8 mouse cellular contexts compared by ENCODE assay signal in genomic region chr9:32506866-32507861, GRCm38 (mm10). TPM values are rescaled to one million over a fixed set of nuclear protein-coding genes. Genes with fewer than 3 reads are reported as not detected.
A peak's percentile ranks its signal among the peaks of the same experiment; 100 is the strongest.
DNase-seq lines count a peak whose midpoint lies in the region; ATAC-seq and TF ChIP-seq lines count a peak whose summit lies in the region.
"Had no signal": no experiment of that assay in that cellular context is flagged by ENCODE, and none has a peak within 500 bp of the region (broad histone marks: within the 10 kb centered on the region; RNA-seq: fewer than 3 reads in every experiment).

No protein-coding gene starts in this region.

- no peaks in the 10 kb centered on the region for H3K27me3 ChIP-seq in lung, embryonic 14.5 days (ENCODE audit: insufficient read depth, low read length)
- no peaks in the 10 kb centered on the region for H3K27me3 ChIP-seq in embryonic facial prominence, embryonic 10.5 days (replicated peaks; ENCODE audit: low read depth, poor library complexity, severe bottlenecking)
- no peaks in the 10 kb centered on the region for H3K27me3 ChIP-seq in intestine, embryonic 16.5 days (replicated peaks; ENCODE audit: control insufficient read depth, insufficient read depth, low read length)
- no peaks in the 10 kb centered on the region for H3K27me3 ChIP-seq in thymus, adult 2 months (ENCODE audit: control insufficient read depth, insufficient read depth, low read length)
- H3K27me3 ChIP-seq in hindbrain, embryonic 11.5 days (ENCODE audit: control insufficient read depth, insufficient read depth, low read length) = no peaks in the 10 kb centered on the region

- H3K9ac ChIP-seq in lung, embryonic 14.5 days = no peak overlapping the region
- no peak overlapping the region for H3K9ac ChIP-seq in intestine, embryonic 16.5 days (ENCODE audit: low read depth, low read length)
- no peak overlapping the region for H3K9ac ChIP-seq in hindbrain, embryonic 11.5 days (ENCODE audit: low read depth, low read length)
- H3K9ac ChIP-seq: liver, embryonic 14.5 days had no signal

- H3K27ac ChIP-seq in lung, embryonic 14.5 days (ENCODE audit: low read depth) = peak overlapping the region; percentile 73
- H3K27ac ChIP-seq in embryonic facial prominence, embryonic 10.5 days (replicated peaks) = peak overlapping the region; percentile 69
- H3K27ac ChIP-seq in intestine, embryonic 16.5 days (ENCODE audit: low read length) = 0 out of 2 replicates have a peak overlapping the region, but pooled peaks have one; percentile 15
- H3K27ac ChIP-seq in thymus, adult 2 months (ENCODE audit: control insufficient read depth, insufficient read depth, low read length) = peak overlapping the region; percentile 100
- no peak overlapping the region for H3K27ac ChIP-seq in hindbrain, embryonic 11.5 days (ENCODE audit: low read depth, low read length)
- H3K27ac ChIP-seq: liver, embryonic 14.5 days had no signal

- no peak overlapping the region for H3K4me3 ChIP-seq in lung, embryonic 14.5 days (ENCODE audit: low read depth, low read length)
- H3K4me3 ChIP-seq in embryonic facial prominence, embryonic 10.5 days = no peak overlapping the region
- H3K4me3 ChIP-seq in intestine, embryonic 16.5 days (ENCODE audit: low read length) = no peak overlapping the region
- H3K4me3 ChIP-seq in thymus, adult 2 months (ENCODE audit: control insufficient read depth, insufficient read depth, low read length) = peak overlapping the region; percentile 42
- no peak overlapping the region for H3K4me3 ChIP-seq in hindbrain, embryonic 11.5 days (ENCODE audit: low read depth, low read length)

- no peak for TF ChIP-seq POLR2A in thymus, adult 2 months (IDR thresholded peaks at IDR 0.05; ENCODE audit: control insufficient read depth, extremely low read depth, insufficient read depth, low read length, poor library complexity)

- H3K9me3 ChIP-seq in lung, embryonic 14.5 days (ENCODE audit: low read depth, low read length) = no peaks in the 10 kb centered on the region
- H3K9me3 ChIP-seq in embryonic facial prominence, embryonic 10.5 days = no peaks in the 10 kb centered on the region
- no peaks in the 10 kb centered on the region for H3K9me3 ChIP-seq in intestine, embryonic 16.5 days (ENCODE audit: control insufficient read depth, low read length)
- H3K9me3 ChIP-seq in hindbrain, embryonic 11.5 days (ENCODE audit: control insufficient read depth, low read length) = no peaks in the 10 kb centered on the region

- no peak for DNase-seq in lung, embryonic 14.5 days
- DNase-seq in lung, postnatal 14 days = no peak
- no peak for DNase-seq in embryonic facial prominence, embryonic 10.5 days (ENCODE audit: low spot score)
- DNase-seq in thymus, adult 2 months = peak; percentile 59
- DNase-seq in hindbrain, embryonic 11.5 days (ENCODE audit: low spot score) = no peak
- no peak for DNase-seq in layer of hippocampus, adult 8-10 months (ENCODE audit: low spot score in 2 of 2)

- TF ChIP-seq CTCF in lung, embryonic 14.5 days (IDR thresholded peaks at IDR 0.05; ENCODE audit: low read depth) = no peak
- TF ChIP-seq CTCF in thymus, adult 2 months (IDR thresholded peaks at IDR 0.05; ENCODE audit: borderline replicate concordance, control insufficient read depth, extremely low read depth, insufficient read depth, low read length, poor library complexity) = no peak

- WGBS in lung, embryonic 14.5 days = 64% methylated on average over 15 of the region's 15 CpGs
- WGBS in embryonic facial prominence, embryonic 10.5 days = 69% methylated on average over 15 of the region's 15 CpGs
- WGBS in intestine, embryonic 16.5 days = 65% methylated on average over 15 of the region's 15 CpGs
- WGBS in thymus, adult 2 months = 14% methylated on average over 15 of the region's 15 CpGs
- 69% methylated on average over 15 of the region's 15 CpGs for WGBS in hindbrain, embryonic 11.5 days

- no peak overlapping the region for H3K4me2 ChIP-seq in lung, embryonic 14.5 days
- no peak overlapping the region for H3K4me2 ChIP-seq in intestine, embryonic 16.5 days (ENCODE audit: low read depth, low read length)
- no peak overlapping the region for H3K4me2 ChIP-seq in hindbrain, embryonic 11.5 days (replicated peaks; ENCODE audit: low read depth, low read length)

- no peaks in the 10 kb centered on the region for H3K36me3 ChIP-seq in lung, embryonic 14.5 days (ENCODE audit: insufficient read depth)
- H3K36me3 ChIP-seq in embryonic facial prominence, embryonic 10.5 days (replicated peaks) = peaks cover 16% of the 10 kb centered on the region
- H3K36me3 ChIP-seq in intestine, embryonic 16.5 days (ENCODE audit: control insufficient read depth, insufficient read depth, low read length) = no peaks in the 10 kb centered on the region
- H3K36me3 ChIP-seq in thymus, adult 2 months (ENCODE audit: control insufficient read depth, insufficient read depth, low read length) = no peaks in the 10 kb centered on the region
- H3K36me3 ChIP-seq in hindbrain, embryonic 11.5 days (ENCODE audit: control insufficient read depth, insufficient read depth, low read length) = no peaks in the 10 kb centered on the region

- peaks cover 23% of the 10 kb centered on the region for H3K4me1 ChIP-seq in lung, embryonic 14.5 days (ENCODE audit: insufficient read depth)
- peaks cover 80% of the 10 kb centered on the region for H3K4me1 ChIP-seq in embryonic facial prominence, embryonic 10.5 days
- H3K4me1 ChIP-seq in intestine, embryonic 16.5 days (ENCODE audit: control insufficient read depth, insufficient read depth, low read length) = peaks cover 6% of the 10 kb centered on the region; the same call in 1 of the 2 replicates
- H3K4me1 ChIP-seq in thymus, adult 2 months (replicated peaks; ENCODE audit: control insufficient read depth, insufficient read depth, low read length) = peaks cover 80% of the 10 kb centered on the region
- 0 out of 2 replicates have a peak, but pooled peaks cover 3% of the 10 kb centered on the region for H3K4me1 ChIP-seq in hindbrain, embryonic 11.5 days (replicated peaks; ENCODE audit: control insufficient read depth, insufficient read depth, low read length)

- no peak for ATAC-seq in lung, embryonic 14.5 days (ENCODE audit: insufficient read depth)
- ATAC-seq in intestine, embryonic 16.5 days = no peak
- no peak for ATAC-seq in hindbrain, embryonic 11.5 days (ENCODE audit: low FRiP score)

RNA-seq across cellular contexts. Expression of gene Fli1, which starts 35.5 kb away (rescaled TPM):
- polyA plus RNA-seq in lung, embryonic 14.5 days (2014; fragmentation: Nextera tagmentation; extraction: Ambion mirVana) = 35.7 and 37.8 TPM in 2 replicates
- 54.8 and 56.7 TPM in 2 replicates for polyA plus RNA-seq in embryonic facial prominence, embryonic 10.5 days (2016; fragmentation: Nextera tagmentation; extraction: Ambion mirVana)
- 10.1 and 10.3 TPM in 2 replicates for polyA plus RNA-seq in intestine, embryonic 16.5 days (2015; fragmentation: Nextera tagmentation; extraction: Ambion mirVana)
- 28.5 and 33.9 TPM in 2 replicates for polyA plus RNA-seq in thymus, adult 2 months (2012; rRNA removed)
- 18.6 and 22.2 TPM in 2 replicates for polyA plus RNA-seq in hindbrain, embryonic 11.5 days (2014; fragmentation: Nextera tagmentation; extraction: Ambion mirVana)
- 10 to 100 TPM in 1 of 4 experiments, 1 to 10 TPM in 3; 4.4 to 11.1 (median 6.3) TPM for total RNA-seq in layer of hippocampus, adult 8-10 months (2022)
